Mouse (Mus musculus): ENCODE measurements around the gene Trap1. TPM values are rescaled to one million over a fixed set of nuclear protein-coding genes. Genes with fewer than 3 reads are reported as not detected.

Gene Trap1
- polyA plus RNA-seq (2014; fragmentation: Illumina TruSeq; extraction: RNeasy Lipid Tissue Mini Kit (QIAGEN cat#74804); ENCODE audit: insufficient read depth, low read depth, low replicate concordance), result 39.3 TPM

DNA sequence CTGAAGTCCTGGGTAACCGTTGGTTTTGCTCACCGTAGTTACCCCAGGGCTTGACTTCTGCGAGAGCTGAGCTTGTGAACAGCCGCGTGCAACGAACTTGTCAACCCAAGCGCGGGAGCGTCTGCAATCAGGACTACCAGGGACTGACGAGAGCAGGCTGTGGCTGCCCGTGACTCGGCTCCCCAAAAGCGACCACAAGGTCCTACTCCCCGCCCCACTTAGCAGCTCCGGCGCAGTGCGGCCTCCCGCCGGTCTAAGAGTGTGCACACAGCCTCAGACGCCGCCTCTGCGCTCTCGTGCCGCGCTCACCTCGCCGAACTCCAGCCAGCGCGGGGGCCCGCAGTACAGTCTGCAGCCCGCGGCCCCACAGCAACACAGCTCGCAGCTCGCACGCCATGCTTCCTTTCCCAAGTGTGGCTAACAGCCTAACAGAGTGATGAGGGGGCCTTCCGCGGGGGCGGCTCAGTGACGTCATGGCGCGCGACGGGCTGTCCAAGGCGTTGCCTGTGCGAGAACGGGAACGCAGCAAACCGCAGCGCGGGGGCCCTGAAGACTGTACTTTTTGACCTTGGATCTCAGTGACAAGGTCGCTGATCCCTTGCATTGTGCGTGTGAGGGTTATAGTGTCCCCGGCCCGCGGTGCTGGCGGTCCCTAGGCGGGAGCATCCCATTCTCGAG, at the start of gene Trap1:
Gene Trap1 (minus strand): TSS at position 444 of the 678 bp plus-strand sequence.

GRCm38 (mm10) chr16:4036807-4037206, 40.8 kb downstream of the Trap1 start, which contains the start of gene Dnase1:
Gene Dnase1 (plus strand): TSS chr16:4036942.

DNA sequence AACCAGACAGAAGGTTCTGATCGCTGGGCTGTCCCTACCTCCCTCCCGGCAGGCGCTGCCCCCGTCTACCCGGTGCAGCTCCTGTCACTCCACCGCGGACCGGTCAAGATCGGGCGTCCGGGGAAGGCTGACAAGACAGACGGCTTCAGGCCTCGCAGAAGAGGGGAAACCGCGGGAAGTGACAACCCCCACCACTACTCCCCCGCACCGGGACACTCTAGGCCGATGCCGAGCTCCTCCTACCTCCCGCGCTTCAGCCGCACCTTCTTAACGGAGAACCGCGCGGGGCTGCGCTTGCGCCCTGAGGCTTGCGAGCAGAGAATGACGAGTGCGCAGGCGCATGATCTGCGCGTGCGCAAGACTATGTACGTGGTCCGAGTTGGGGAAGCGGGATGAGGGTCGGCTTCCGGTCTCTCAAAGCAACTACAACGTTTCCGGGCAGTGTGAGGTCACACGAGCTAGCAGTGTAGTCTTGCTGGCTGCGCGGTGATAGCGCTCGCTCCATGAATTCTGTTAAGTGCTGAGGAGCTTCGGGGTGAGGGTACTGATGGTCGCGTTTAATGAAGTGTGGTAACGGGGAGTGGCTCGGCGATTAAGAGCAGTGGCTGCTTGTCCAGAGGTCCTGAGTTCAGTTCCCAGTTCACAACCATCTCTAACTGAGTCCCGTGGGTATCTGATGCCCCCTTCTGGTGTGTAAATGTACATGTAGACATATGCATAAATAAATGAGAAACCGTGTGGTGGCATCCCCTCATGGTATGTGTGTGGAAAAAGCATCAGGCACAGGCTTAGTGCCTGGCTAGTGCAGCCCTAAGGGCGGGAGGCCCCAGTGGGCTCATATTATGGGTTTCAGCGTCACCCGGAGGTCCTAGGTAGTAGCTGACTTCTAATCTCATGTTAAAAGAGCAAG, 73.9 kb downstream of the Trap1 start, which contains the start of gene Slx4:
Gene Slx4 (minus strand): TSS at position 282 of the 910 bp plus-strand sequence.

Other genes with a start within 250 kb of the Trap1 start
- gene Olfr15, start 246.9 kb downstream of the Trap1 start, polyA plus RNA-seq (2014; fragmentation: Illumina TruSeq; extraction: RNeasy Lipid Tissue Mini Kit (QIAGEN cat#74804); ENCODE audit: insufficient read depth, low read depth, low replicate concordance), result not detected
- gene Zfp174, start 230.6 kb downstream of the Trap1 start, polyA plus RNA-seq (2014; fragmentation: Illumina TruSeq; extraction: RNeasy Lipid Tissue Mini Kit (QIAGEN cat#74804); ENCODE audit: insufficient read depth, low read depth, low replicate concordance), result 0.40 TPM
- gene Naa60, start 205.5 kb downstream of the Trap1 start, polyA plus RNA-seq (2014; fragmentation: Illumina TruSeq; extraction: RNeasy Lipid Tissue Mini Kit (QIAGEN cat#74804); ENCODE audit: insufficient read depth, low read depth, low replicate concordance), result 27.7 TPM
- gene Zfp597, start 193.3 kb downstream of the Trap1 start, polyA plus RNA-seq (2014; fragmentation: Illumina TruSeq; extraction: RNeasy Lipid Tissue Mini Kit (QIAGEN cat#74804); ENCODE audit: insufficient read depth, low read depth, low replicate concordance), result 6.5 TPM
- gene Gm20695, start 193.2 kb downstream of the Trap1 start, polyA plus RNA-seq (2014; fragmentation: Illumina TruSeq; extraction: RNeasy Lipid Tissue Mini Kit (QIAGEN cat#74804); ENCODE audit: insufficient read depth, low read depth, low replicate concordance), result 0.39 TPM
- 15.3 TPM for gene 1700037C18Rik, start 169.1 kb downstream of the Trap1 start, polyA plus RNA-seq (2014; fragmentation: Illumina TruSeq; extraction: RNeasy Lipid Tissue Mini Kit (QIAGEN cat#74804); ENCODE audit: insufficient read depth, low read depth, low replicate concordance)
- gene Cluap1, start 169.0 kb downstream of the Trap1 start, polyA plus RNA-seq (2014; fragmentation: Illumina TruSeq; extraction: RNeasy Lipid Tissue Mini Kit (QIAGEN cat#74804); ENCODE audit: insufficient read depth, low read depth, low replicate concordance), result 17.5 TPM
- 1.00 TPM for gene Nlrc3, start 101.2 kb downstream of the Trap1 start, polyA plus RNA-seq (2014; fragmentation: Illumina TruSeq; extraction: RNeasy Lipid Tissue Mini Kit (QIAGEN cat#74804); ENCODE audit: insufficient read depth, low read depth, low replicate concordance)
- gene Slx4, start 74.1 kb downstream of the Trap1 start, polyA plus RNA-seq (2014; fragmentation: Illumina TruSeq; extraction: RNeasy Lipid Tissue Mini Kit (QIAGEN cat#74804); ENCODE audit: insufficient read depth, low read depth, low replicate concordance), result 5.6 TPM
- gene Dnase1, start 40.9 kb downstream of the Trap1 start, polyA plus RNA-seq (2014; fragmentation: Illumina TruSeq; extraction: RNeasy Lipid Tissue Mini Kit (QIAGEN cat#74804); ENCODE audit: insufficient read depth, low read depth, low replicate concordance), result not detected
- gene Crebbp, start 136.2 kb upstream of the Trap1 start, polyA plus RNA-seq (2014; fragmentation: Illumina TruSeq; extraction: RNeasy Lipid Tissue Mini Kit (QIAGEN cat#74804); ENCODE audit: insufficient read depth, low read depth, low replicate concordance), result 4.2 TPM

Data from lung, adult 10 weeks (tissue).